Comparison of ENCODE assay signal across 7 mouse cellular contexts in the genomic region with DNA sequence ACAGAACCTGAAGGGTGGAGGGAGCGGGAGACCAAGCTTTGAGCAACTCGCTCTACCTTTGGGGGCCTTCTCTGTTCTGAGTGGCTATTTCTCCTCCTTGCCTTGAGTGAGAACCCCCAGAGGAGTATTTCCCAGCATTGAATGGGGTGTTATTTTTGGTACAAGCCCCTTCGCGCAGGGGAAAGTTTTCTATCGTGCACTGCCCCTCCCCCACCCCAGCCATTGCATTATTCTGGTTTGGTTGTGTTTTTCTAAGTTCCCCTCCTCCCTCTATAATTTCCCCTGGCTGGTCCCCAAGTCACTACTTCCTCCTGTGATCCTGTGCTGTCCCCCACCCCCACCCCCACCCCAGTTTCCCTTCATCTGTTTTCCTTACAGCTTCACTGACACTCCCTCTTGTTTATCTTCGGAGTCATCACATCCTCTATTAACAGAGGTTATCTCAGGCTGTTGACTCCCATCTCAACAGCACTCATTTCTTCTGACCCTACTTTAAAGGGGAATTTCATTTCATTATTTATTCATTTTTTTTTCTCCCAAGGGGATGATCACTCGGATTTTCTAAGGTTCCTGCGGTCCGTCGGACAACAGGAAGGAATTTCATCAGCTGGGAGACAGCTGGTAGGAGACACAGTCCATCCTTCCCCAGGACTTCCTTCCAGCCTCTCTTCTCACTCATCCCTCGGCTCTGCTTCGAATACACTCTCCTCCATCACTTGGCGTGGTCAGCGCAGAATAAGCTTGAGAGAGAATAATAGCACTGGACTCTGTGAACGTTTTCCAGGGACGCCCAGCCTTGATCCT. TPM values are rescaled to one million over a fixed set of nuclear protein-coding genes. Genes with fewer than 3 reads are reported as not detected.
DNase-seq lines count a peak whose midpoint lies in the region; ATAC-seq and TF ChIP-seq lines count a peak whose summit lies in the region.

No protein-coding gene starts in this region.

- ATAC-seq in intestine, embryonic 16.5 days = 0 out of 2 replicates have a peak, but pooled peaks have one; percentile 36
- peak; percentile 86 for ATAC-seq in lung, embryonic 15.5 days (ENCODE audit: borderline replicate concordance, extremely low read depth, low FRiP score, low TSS enrichment)

- H3K4me2 ChIP-seq in intestine, embryonic 16.5 days (ENCODE audit: low read depth, low read length) = peak overlapping the region; percentile 28; the same call in 1 of the 2 replicates
- H3K4me2 ChIP-seq in lung, embryonic 15.5 days = peak overlapping the region; percentile 41

- no peaks in the 10 kb centered on the region for H3K36me3 ChIP-seq in intestine, embryonic 16.5 days (ENCODE audit: control insufficient read depth, insufficient read depth, low read length)
- no peaks in the 10 kb centered on the region for H3K36me3 ChIP-seq in lung, embryonic 15.5 days

- H3K4me3 ChIP-seq in bone marrow macrophage, adult 2 months (ENCODE audit: insufficient read depth, low read length) = peak overlapping the region; percentile 58
- H3K4me3 ChIP-seq in intestine, embryonic 16.5 days (ENCODE audit: low read length) = no peak overlapping the region
- 0 out of 2 replicates have a peak overlapping the region, but pooled peaks have one; percentile 3 for H3K4me3 ChIP-seq in lung, embryonic 15.5 days

- TF ChIP-seq POLR2A in bone marrow macrophage, adult 2 months (IDR thresholded peaks at IDR 0.05; ENCODE audit: borderline replicate concordance, low read depth, low read length) = no peak

- TF ChIP-seq CTCF in bone marrow macrophage, adult 2 months (IDR thresholded peaks at IDR 0.05; ENCODE audit: low read depth, low read length) = no peak

- no peaks in the 10 kb centered on the region for H3K27me3 ChIP-seq in intestine, embryonic 16.5 days (replicated peaks; ENCODE audit: control insufficient read depth, insufficient read depth, low read length)
- no peaks in the 10 kb centered on the region for H3K27me3 ChIP-seq in lung, embryonic 15.5 days

- DNase-seq in CD4-positive, CD25-positive, alpha-beta regulatory T cell, adult 2 months (ENCODE audit: low read depth, low spot score) = peak; percentile 39
- DNase-seq in thymus, postnatal 10 days (ENCODE audit: low spot score in 2 of 2) = no peak
- no peak for DNase-seq in thymus, postnatal 0 days (ENCODE audit: low spot score)
- DNase-seq in layer of hippocampus, adult 9-10 months (ENCODE audit: low spot score) = no peak

- 31% methylated on average over 16 of the region's 16 CpGs for WGBS in intestine, embryonic 16.5 days
- 12% methylated on average over 16 of the region's 16 CpGs for WGBS in lung, embryonic 15.5 days

- H3K27ac ChIP-seq in bone marrow macrophage, adult 2 months (ENCODE audit: insufficient read depth, low read depth, low read length) = peak overlapping the region; percentile 97
- no peak overlapping the region for H3K27ac ChIP-seq in intestine, embryonic 16.5 days (ENCODE audit: low read length)
- H3K27ac ChIP-seq in lung, embryonic 15.5 days = peak overlapping the region; percentile 48

- H3K4me1 ChIP-seq in bone marrow macrophage, adult 2 months (ENCODE audit: control insufficient read depth, insufficient read depth, low read length) = peaks cover 21% of the 10 kb centered on the region
- peaks cover 2% of the 10 kb centered on the region; the same call in 1 of the 2 replicates for H3K4me1 ChIP-seq in intestine, embryonic 16.5 days (ENCODE audit: control insufficient read depth, insufficient read depth, low read length)
- peaks cover 19% of the 10 kb centered on the region for H3K4me1 ChIP-seq in lung, embryonic 15.5 days

- no peak overlapping the region for H3K9ac ChIP-seq in intestine, embryonic 16.5 days (ENCODE audit: low read depth, low read length)
- no peak overlapping the region for H3K9ac ChIP-seq in lung, embryonic 15.5 days

- no peaks in the 10 kb centered on the region for H3K9me3 ChIP-seq in intestine, embryonic 16.5 days (ENCODE audit: control insufficient read depth, low read length)
- H3K9me3 ChIP-seq in lung, embryonic 15.5 days = no peaks in the 10 kb centered on the region

RNA-seq across cellular contexts. Expression of a gene that starts 58.9 kb away (rescaled TPM):
- 26.7 and 37.5 TPM in 2 replicates for polyA plus RNA-seq in bone marrow macrophage, adult 2 months (2012; ENCODE audit: insufficient read depth, insufficient read length, missing spikeins)
- 7.2 and 8.0 TPM in 2 replicates for polyA plus RNA-seq in intestine, embryonic 16.5 days (2015; fragmentation: Nextera tagmentation; extraction: Ambion mirVana)
- polyA plus RNA-seq in lung, embryonic 15.5 days (2015; fragmentation: Nextera tagmentation; extraction: Ambion mirVana) = 7.3 and 7.6 TPM in 2 replicates
- polyA plus RNA-seq in thymus, postnatal 0 days (2015; fragmentation: Nextera tagmentation; extraction: Ambion mirVana) = 7.7 and 9.3 TPM in 2 replicates
